In the genomic region with DNA sequence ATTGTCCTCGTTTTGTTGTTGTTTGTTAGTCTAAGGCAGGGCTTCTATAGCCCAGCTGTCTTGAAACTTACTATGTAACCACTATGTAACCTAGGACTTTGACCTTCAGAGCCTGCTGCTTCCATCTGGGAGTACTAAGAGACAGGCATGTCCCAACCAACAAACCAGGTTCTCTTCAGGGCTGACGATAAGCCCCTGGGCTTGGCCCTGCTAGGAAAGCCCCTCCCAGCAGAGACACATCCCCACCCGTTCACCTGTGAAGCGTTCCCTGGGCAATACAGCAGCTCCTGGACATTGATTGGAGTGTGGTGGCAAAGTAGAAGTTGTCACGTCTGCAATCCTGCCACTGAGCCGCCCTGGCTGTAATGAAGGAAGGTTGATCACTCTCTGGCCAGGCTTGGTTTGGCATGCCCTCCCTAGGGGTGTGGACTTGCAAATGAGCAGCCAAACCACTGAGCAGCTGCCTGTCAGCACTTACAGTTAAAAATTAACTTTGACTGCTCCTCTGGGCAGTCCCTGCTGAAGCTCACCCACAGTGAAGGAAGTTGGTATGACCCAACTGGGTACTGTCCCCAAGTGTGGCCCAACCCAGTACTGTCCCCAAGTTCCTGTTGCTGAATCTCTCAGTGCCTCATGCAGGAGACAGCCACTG, we compare ENCODE assay signal across 8 mouse cellular contexts.
DNase-seq lines count a peak whose midpoint lies in the region; ATAC-seq and TF ChIP-seq lines count a peak whose summit lies in the region.

No protein-coding gene starts in this region.

- 73% methylated on average over 6 of the region's 6 CpGs for WGBS in hindbrain, embryonic 11.5 days
- 72% methylated on average over 6 of the region's 6 CpGs for WGBS in hindbrain, embryonic 12.5 days
- 47% methylated on average over 6 of the region's 6 CpGs for WGBS in intestine, embryonic 15.5 days
- WGBS in lung, adult 2 months = 28% methylated on average over 6 of the region's 6 CpGs

- H3K4me3 ChIP-seq in hindbrain, embryonic 11.5 days (ENCODE audit: low read depth, low read length) = no peak overlapping the region
- no peak overlapping the region for H3K4me3 ChIP-seq in hindbrain, embryonic 12.5 days
- H3K4me3 ChIP-seq in intestine, embryonic 15.5 days (replicated peaks) = peak overlapping the region; percentile 28
- peak overlapping the region; percentile 70 for H3K4me3 ChIP-seq in lung, adult 2 months (replicated peaks; ENCODE audit: extremely low read depth, low read depth, low read length)

- H3K4me2 ChIP-seq in hindbrain, embryonic 11.5 days (replicated peaks; ENCODE audit: low read depth, low read length) = no peak overlapping the region
- no peak overlapping the region for H3K4me2 ChIP-seq in hindbrain, embryonic 12.5 days (replicated peaks)
- peak overlapping the region; percentile 48 for H3K4me2 ChIP-seq in intestine, embryonic 15.5 days (replicated peaks)

- 0 out of 2 replicates have a peak, but pooled peaks have one; percentile 33 for ATAC-seq in hindbrain, embryonic 11.5 days (ENCODE audit: low FRiP score)
- ATAC-seq in hindbrain, embryonic 12.5 days (ENCODE audit: low FRiP score) = no peak
- ATAC-seq in intestine, embryonic 15.5 days = peak; percentile 93

- H3K4me1 ChIP-seq in hindbrain, embryonic 11.5 days (replicated peaks; ENCODE audit: control insufficient read depth, insufficient read depth, low read length) = no peaks in the 10 kb centered on the region
- peaks cover 18% of the 10 kb centered on the region for H3K4me1 ChIP-seq in hindbrain, embryonic 12.5 days
- H3K4me1 ChIP-seq in intestine, embryonic 15.5 days (replicated peaks) = peaks cover 10% of the 10 kb centered on the region
- H3K4me1 ChIP-seq in lung, adult 2 months (ENCODE audit: control insufficient read depth, insufficient read depth, low read length) = peaks cover 15% of the 10 kb centered on the region

- DNase-seq in hindbrain, embryonic 11.5 days (ENCODE audit: low spot score) = no peak
- peak; percentile 75 for DNase-seq in gastrocnemius, postnatal 14 days
- DNase-seq in lung, adult 2 months = peak; percentile 74
- DNase-seq in spleen, postnatal 36 days (ENCODE audit: low spot score in 2 of 2) = peak; percentile 79 to 80
- DNase-seq in layer of hippocampus, adult 9-10 months (ENCODE audit: low spot score) = no peak
- no peak for DNase-seq in cerebellum, adult 8-10 months

- H3K9me3 ChIP-seq in hindbrain, embryonic 11.5 days (ENCODE audit: control insufficient read depth, low read length) = no peaks in the 10 kb centered on the region
- H3K9me3 ChIP-seq in hindbrain, embryonic 12.5 days (replicated peaks) = no peaks in the 10 kb centered on the region
- no peaks in the 10 kb centered on the region for H3K9me3 ChIP-seq in intestine, embryonic 15.5 days

- H3K27ac ChIP-seq in hindbrain, embryonic 11.5 days (ENCODE audit: low read depth, low read length) = no peak overlapping the region
- no peak overlapping the region for H3K27ac ChIP-seq in hindbrain, embryonic 12.5 days
- peak overlapping the region; percentile 88 for H3K27ac ChIP-seq in intestine, embryonic 15.5 days

- TF ChIP-seq POLR2A in lung, adult 2 months (IDR thresholded peaks at IDR 0.05; ENCODE audit: borderline replicate concordance, extremely low read depth, low read depth, low read length) = peak; percentile 87; the same call in 1 of the 2 replicates

- H3K27me3 ChIP-seq in hindbrain, embryonic 11.5 days (ENCODE audit: control insufficient read depth, insufficient read depth, low read length) = no peaks in the 10 kb centered on the region
- no peaks in the 10 kb centered on the region for H3K27me3 ChIP-seq in hindbrain, embryonic 12.5 days
- no peaks in the 10 kb centered on the region for H3K27me3 ChIP-seq in intestine, embryonic 15.5 days (replicated peaks)

- TF ChIP-seq CTCF in lung, adult 2 months (IDR thresholded peaks at IDR 0.05; ENCODE audit: insufficient read depth, low read length) = no peak

- no peak overlapping the region for H3K9ac ChIP-seq in hindbrain, embryonic 11.5 days (ENCODE audit: low read depth, low read length)
- no peak overlapping the region for H3K9ac ChIP-seq in hindbrain, embryonic 12.5 days
- no peak overlapping the region; the same call in 1 of the 2 replicates for H3K9ac ChIP-seq in intestine, embryonic 15.5 days

- intact Hi-C loops in gastrocnemius, postnatal 14 days (cut with DNase I; ENCODE audit: low total_unique reads) = no loop called here

- H3K36me3 ChIP-seq in hindbrain, embryonic 11.5 days (ENCODE audit: control insufficient read depth, insufficient read depth, low read length) = no peaks in the 10 kb centered on the region
- 0 out of 2 replicates have a peak, but pooled peaks cover 6% of the 10 kb centered on the region for H3K36me3 ChIP-seq in hindbrain, embryonic 12.5 days
- peaks cover 3% of the 10 kb centered on the region; the same call in 1 of the 2 replicates for H3K36me3 ChIP-seq in intestine, embryonic 15.5 days

Comparison
In these comparisons a context has a peak if more than half of its experiments do, and no peak if none do; other contexts are left out.
1. DNase-seq: peak in gastrocnemius, postnatal 14 days (single experiment), lung, adult 2 months (single experiment) and spleen, postnatal 36 days (2 of 2); none in hindbrain, embryonic 11.5 days (single experiment), layer of hippocampus, adult 9-10 months (single experiment) and cerebellum, adult 8-10 months (single experiment).
2. H3K4me3 ChIP-seq: peak in intestine, embryonic 15.5 days (single experiment) and lung, adult 2 months (single experiment); none in hindbrain, embryonic 11.5 days (single experiment) and hindbrain, embryonic 12.5 days (single experiment).